Mouse (Mus musculus): ENCODE measurements around the gene Fcamr.

Fcamr gene

GRCm38 (mm10) chr1:130802976-130803375 lies 2.3 kb downstream of the Fcamr start:
- DNase-seq (ENCODE audit: low spot score in 2 of 2) = no peak

- DNase-seq (ENCODE audit: low spot score in 2 of 2) = no peak
These were observed 3.6 kb downstream of the Fcamr start for GRCm38 (mm10) chr1:130804279-130804678.

- no peak for DNase-seq (ENCODE audit: low spot score in 2 of 2)
These were observed 10.2 kb downstream of the Fcamr start for GRCm38 (mm10) chr1:130810906-130811305.

- DNase-seq (ENCODE audit: low spot score in 2 of 2) = no peak
These were observed 10.6 kb downstream of the Fcamr start for GRCm38 (mm10) chr1:130811316-130811715.

- no peak for DNase-seq (ENCODE audit: low spot score in 2 of 2)
These were observed 19.0 kb downstream of the Fcamr start for GRCm38 (mm10) chr1:130819737-130820136.

GRCm38 (mm10) chr1:130820316-130821148 lies 19.8 kb downstream of the Fcamr start:
- DNase-seq (ENCODE audit: low spot score in 2 of 2) = no peak

GRCm38 (mm10) chr1:130821149-130821471 lies 20.4 kb downstream of the Fcamr start:
- DNase-seq (ENCODE audit: low spot score in 2 of 2) = no peak

GRCm38 (mm10) chr1:130821911-130822625 lies 21.4 kb downstream of the Fcamr start:
- DNase-seq (ENCODE audit: low spot score in 2 of 2) = no peak

- no peak for DNase-seq (ENCODE audit: low spot score in 2 of 2)
These were observed 25.7 kb downstream of the Fcamr start, which contains the start of gene Pigr for GRCm38 (mm10) chr1:130826448-130826847. Pigr (plus strand) TSS chr1:130826684.

- no peak for DNase-seq (ENCODE audit: low spot score in 2 of 2)
These were observed 28.0 kb downstream of the Fcamr start for GRCm38 (mm10) chr1:130828656-130829055.

GRCm38 (mm10) chr1:130829906-130830830 lies 29.5 kb downstream of the Fcamr start:
- no peak for DNase-seq (ENCODE audit: low spot score in 2 of 2)

- DNase-seq (ENCODE audit: low spot score in 2 of 2) = no peak
These were observed 31.8 kb downstream of the Fcamr start for GRCm38 (mm10) chr1:130832230-130833149.

- no peak for DNase-seq (ENCODE audit: low spot score in 2 of 2)
These were observed 34.6 kb downstream of the Fcamr start for GRCm38 (mm10) chr1:130835161-130835936.

- no peak for DNase-seq (ENCODE audit: low spot score in 2 of 2)
These were observed 37.6 kb downstream of the Fcamr start for GRCm38 (mm10) chr1:130838288-130838687.

GRCm38 (mm10) chr1:130840599-130841379 lies 40.1 kb downstream of the Fcamr start:
- no peak for DNase-seq (ENCODE audit: low spot score in 2 of 2)

GRCm38 (mm10) chr1:130841621-130842020 lies 40.9 kb downstream of the Fcamr start:
- no peak for DNase-seq (ENCODE audit: low spot score in 2 of 2)

- no peak for DNase-seq (ENCODE audit: low spot score in 2 of 2)
These were observed 43.8 kb downstream of the Fcamr start for GRCm38 (mm10) chr1:130844516-130844915.

GRCm38 (mm10) chr1:130849530-130850214 lies 49.0 kb downstream of the Fcamr start:
- DNase-seq (ENCODE audit: low spot score in 2 of 2) = no peak

- DNase-seq (ENCODE audit: low spot score in 2 of 2) = no peak
These were observed 49.7 kb downstream of the Fcamr start for GRCm38 (mm10) chr1:130850405-130850804.

All from urinary bladder, postnatal 4 days (tissue).